Mouse (Mus musculus): ENCODE measurements around the gene Cd300c. TPM values are rescaled to one million over a fixed set of nuclear protein-coding genes. Genes with fewer than 3 reads are reported as not detected.

Gene Cd300c
- total RNA-seq, 1 experiment from 2014 or later, result 3.5 TPM

- ATAC-seq (replicated peaks; ENCODE audit: insufficient number of reproducible peaks, low FRiP score, low TSS enrichment, poor library complexity, severe bottlenecking), result peak; percentile 68
Measured at GRCm38 (mm10) chr11:114907567-114907966, 61.4 kb downstream of the Cd300c start.

Other genes with a start within 250 kb of the Cd300c start
- gene Dnaic2, start 241.7 kb downstream of the Cd300c start, total RNA-seq (2017), result not detected in 3 replicates
- gene Kif19a, start 203.8 kb downstream of the Cd300c start, total RNA-seq (2017), result 6.3 to 7.4 TPM (median 6.4 TPM) in 3 replicates
- gene Btbd17, start 173.2 kb downstream of the Cd300c start, total RNA-seq (2017), result not detected in 3 replicates
- not detected in 3 replicates for gene Gpr142, start 170.2 kb downstream of the Cd300c start, total RNA-seq (2017)
- 0.78 to 3.1 TPM (median 1.9 TPM) in 3 replicates for gene Gprc5c, start 118.0 kb downstream of the Cd300c start, total RNA-seq (2017)
- 204 to 286 TPM (median 215 TPM) in 3 replicates for gene Cd300a, start 79.1 kb downstream of the Cd300c start, total RNA-seq (2017)
- gene Cd300lb, start 34.8 kb downstream of the Cd300c start, total RNA-seq (2017), result 53.2 to 124 TPM (median 94.6 TPM) in 3 replicates
- gene Cd300ld, start 20.8 kb upstream of the Cd300c start, total RNA-seq (2017), result 282 to 497 TPM (median 452 TPM) in 3 replicates
- gene Cd300c2, start 32.7 kb upstream of the Cd300c start, total RNA-seq (2017), result 183 to 300 TPM (median 291 TPM) in 3 replicates
- gene Cd300ld2, start 47.0 kb upstream of the Cd300c start, total RNA-seq (2017), result not detected in 3 replicates
- gene Cd300ld4, start 57.9 kb upstream of the Cd300c start, total RNA-seq (2017), result 0.97 TPM in 1 of 3 replicates, not detected in the others
- not detected in 3 replicates for gene Cd300ld5, start 68.6 kb upstream of the Cd300c start, total RNA-seq (2017)
- gene Cd300ld3, start 79.3 kb upstream of the Cd300c start, total RNA-seq (2017), result 358 to 471 TPM (median 466 TPM) in 3 replicates
- 160 to 198 TPM (median 162 TPM) in 3 replicates for gene Cd300e, start 93.0 kb upstream of the Cd300c start, total RNA-seq (2017)
- gene Rab37, start 122.3 kb upstream of the Cd300c start, total RNA-seq (2017), result 31.7 to 64.8 TPM (median 33.2 TPM) in 3 replicates
- gene Cd300lf, start 164.8 kb upstream of the Cd300c start, total RNA-seq (2017), result 20.4 to 32.5 TPM (median 25.8 TPM) in 3 replicates
- gene Slc9a3r1, start 194.2 kb upstream of the Cd300c start, total RNA-seq (2017), result 65.9 to 104 TPM (median 70.4 TPM) in 3 replicates
- gene Tmem104, start 218.3 kb upstream of the Cd300c start, total RNA-seq (2017), result 12.1 to 32.4 TPM (median 17.3 TPM) in 3 replicates
- gene Nat9, start 218.7 kb upstream of the Cd300c start, total RNA-seq (2017), result 25.4 to 39.9 TPM (median 37.8 TPM) in 3 replicates

All from monocyte, adult 5-6 weeks (primary cell).